Mouse (Mus musculus) bone marrow, adult 2 months (tissue): Measurements from ENCODE around the gene Ccn6.

Experiments used
- CTCF ChIP-seq: fragments of 200-500 bp; IDR thresholded peaks from 2 replicates; pipeline ENCODE4 v1.5.1; 2011; ENCODE audit warnings: low read length, control low read depth; ENCODE audit not compliant: control insufficient read depth, insufficient read depth
- POLR2A ChIP-seq: fragments of 200-500 bp; IDR thresholded peaks from 2 replicates; pipeline ENCODE4 v1.6.1; 2011; ENCODE audit warnings: low read depth, mild to moderate bottlenecking, control low read depth, low read length, borderline replicate concordance; ENCODE audit not compliant: control insufficient read depth

DNA sequence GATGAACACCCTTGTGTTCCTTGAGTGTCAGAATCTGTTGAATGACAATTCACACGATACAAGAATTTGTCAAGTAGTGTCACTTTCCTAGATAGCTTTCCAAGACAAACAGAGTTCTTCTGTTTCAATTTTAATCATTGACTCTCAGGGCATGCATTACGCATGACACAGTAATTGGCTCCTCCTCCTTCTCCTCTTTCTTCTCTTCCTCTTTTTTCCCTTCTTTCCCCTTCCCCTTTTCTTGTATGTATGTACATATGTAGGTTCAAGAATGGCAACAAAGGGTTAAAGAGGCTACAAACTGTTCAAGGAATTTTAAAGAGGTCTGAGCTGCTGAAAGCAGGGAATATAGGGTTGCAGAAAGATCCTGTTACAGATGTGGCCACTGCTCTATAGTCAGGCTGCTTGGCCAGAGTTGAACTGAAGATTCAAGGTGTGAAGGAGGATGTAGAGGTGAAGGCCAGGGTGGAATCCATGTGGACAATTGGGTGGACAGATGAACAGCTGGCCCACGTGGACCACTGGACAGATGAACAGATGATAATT lies 43.8 kb upstream of the Ccn6 start:
- TF ChIP-seq POLR2A, result no peak
- no peak for TF ChIP-seq CTCF
